Mouse (Mus musculus) retina, embryonic 14.5 days (tissue): ENCODE data around the gene Rnf8.
"Not testable (repeated sequence)": the region's sequence is repeated elsewhere in the genome, so short reads cannot be mapped to it uniquely, and the experiment has no call there.

Experiments used
- DNase-seq: peaks from one replicate; pipeline ENCODE4 v3.0.0-alpha.2; 2015; ENCODE audit warnings: low spot score

The Rnf8 gene

DNA sequence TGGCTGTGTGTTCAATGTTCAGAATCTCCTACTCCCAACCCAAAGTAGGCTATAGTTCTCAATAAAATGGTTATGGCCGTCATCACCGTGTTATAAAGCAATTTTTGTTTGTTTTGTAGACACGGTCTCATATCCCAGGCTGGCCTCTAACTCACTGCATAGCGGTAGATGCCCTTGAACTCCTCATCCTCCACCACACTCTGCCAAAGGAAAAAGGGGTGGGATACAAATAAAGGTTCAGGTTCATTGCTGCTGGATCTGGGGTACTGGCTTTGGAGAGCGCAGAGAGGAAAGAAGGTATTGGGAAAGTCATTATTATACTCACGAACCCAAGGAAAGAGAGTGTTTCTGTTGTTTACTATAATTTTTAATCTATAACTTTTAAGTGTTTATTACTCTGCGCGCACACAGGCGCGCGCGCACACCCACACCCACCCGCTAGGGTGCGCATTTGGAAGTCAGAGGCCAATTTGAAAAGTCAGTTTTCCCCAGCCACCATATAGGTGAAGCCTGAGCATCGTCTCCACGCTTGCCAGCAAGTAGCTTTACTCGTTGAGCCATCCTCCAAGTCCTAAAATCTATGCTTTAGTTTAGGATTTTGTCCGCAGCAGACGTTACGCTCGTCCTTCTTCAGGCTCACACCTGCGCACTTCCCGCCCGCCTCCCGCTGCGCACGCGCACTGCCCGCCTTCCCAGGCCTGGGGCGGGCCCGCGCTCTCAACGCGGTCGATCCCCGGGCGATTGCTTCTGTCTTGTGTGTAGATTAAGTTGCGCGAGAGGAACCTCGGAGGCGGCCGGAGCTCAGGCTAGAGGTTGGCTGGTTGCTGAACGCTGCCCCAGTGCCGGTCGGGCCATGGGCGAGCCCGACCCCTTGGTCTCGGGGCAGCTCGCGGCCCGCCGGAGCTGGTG is at the start of gene Rnf8, which contains the start of gene Gm28043:
Gene Rnf8, plus strand, starts transcription at position 676 of the 909 bp plus-strand sequence.
Gene Gm28043, plus strand, starts transcription at position 762 of the 909 bp plus-strand sequence.
- DNase-seq: peak; percentile 96

DNA sequence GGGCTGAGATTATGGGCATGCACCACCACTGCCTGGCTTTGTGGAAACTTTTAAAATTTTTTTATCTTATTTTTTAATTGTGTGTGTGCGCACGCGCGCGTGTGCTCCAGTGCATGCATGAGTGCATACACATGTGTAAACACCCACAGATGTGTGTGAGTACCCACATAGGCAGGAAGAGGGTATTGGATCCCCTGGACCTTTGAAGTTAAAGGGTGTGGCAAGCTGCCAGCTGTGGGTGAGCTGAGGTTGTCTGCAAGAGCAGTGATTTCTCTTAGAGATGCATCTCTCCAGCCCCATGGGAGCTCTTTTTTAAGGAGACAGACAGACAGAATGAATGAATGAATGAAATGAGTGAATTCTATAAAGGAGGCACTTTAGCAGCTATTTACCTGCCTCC is 49.1 kb upstream of the Rnf8 start:
- no peak for DNase-seq

DNA sequence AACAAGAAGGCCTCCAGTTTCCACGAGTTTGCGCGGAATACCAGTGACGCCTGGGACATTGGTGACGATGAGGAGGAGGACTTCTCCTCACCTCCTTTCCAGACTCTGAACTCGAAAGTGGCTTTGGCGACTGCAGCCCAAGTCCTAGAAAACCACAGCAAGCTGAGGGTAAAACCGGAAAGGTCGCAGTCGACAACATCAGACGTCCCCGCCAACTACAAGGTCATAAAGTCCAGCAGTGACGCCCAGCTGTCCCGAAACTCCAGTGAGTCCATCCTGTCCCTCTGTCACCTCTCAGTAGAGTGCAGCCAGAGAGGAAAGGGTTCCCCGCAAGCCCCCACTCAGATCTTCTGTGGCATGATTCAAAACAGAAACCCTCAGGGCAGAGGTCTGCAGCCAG is 46.2 kb upstream of the Rnf8 start:
- DNase-seq: no peak

DNA sequence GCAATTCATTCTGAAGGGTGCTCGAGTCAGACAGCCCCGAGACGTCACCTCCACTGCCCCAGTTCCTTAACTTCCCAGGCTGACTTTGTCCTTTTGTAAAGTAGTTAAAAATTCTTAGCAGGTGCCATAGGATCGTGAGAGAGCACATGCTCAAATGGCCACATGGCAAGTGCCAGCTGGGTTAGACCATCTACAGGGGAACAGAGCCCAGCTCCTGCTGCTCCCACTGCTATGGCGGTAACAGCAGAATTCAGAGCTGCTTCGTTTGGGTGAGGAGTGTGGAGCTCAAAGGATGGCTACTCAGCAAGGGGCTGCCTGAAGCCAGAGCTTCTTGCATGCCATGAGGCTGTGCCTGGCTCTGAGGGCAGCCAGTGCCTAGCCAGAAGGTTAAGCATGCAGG is 44.8 kb upstream of the Rnf8 start:
- no peak for DNase-seq

DNA sequence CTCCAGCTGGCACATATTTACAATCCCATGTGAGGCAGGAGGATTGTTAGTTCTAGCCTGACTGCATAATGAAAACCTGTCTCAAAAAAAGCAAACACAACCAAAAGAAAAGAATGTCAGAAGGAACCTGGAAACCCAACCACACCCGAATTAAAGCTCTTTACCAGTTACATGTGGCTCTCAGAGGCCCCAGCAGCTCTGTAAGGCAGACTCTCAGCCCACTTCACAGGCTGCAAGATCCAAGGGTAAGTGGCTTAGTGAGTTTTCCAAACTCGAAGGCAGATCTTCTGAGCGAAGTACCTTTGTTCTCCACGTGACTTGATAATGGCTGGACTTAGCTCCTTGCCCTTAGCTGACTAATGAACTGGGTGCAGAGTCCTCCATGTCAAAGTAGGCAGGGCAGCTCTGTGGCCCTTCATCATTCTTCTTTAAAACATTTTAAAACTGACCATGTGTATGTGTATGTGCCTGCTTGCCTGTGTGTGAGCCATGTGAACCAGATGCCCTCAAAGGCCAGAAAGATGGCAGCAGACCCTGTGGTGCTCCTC is 34.9 kb upstream of the Rnf8 start:
- DNase-seq: no peak

DNA sequence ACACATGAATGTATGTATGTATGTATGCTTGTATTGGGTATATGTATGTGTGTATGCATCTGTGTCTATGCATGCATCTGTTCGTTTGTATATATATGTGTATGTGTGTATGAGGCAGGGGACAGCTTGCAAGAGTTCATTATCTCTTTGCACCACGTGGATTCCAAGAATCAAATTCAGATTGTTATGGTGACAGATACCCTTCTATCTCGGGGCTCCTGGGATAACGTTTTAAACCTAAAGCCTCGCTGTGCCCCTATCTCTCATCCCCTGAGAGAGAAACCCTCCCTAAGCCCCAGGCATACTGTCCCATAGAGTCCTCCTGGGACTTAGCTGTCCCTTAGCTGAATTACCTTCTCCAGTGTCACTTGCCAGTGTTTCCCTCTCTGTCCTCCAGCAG is 31.0 kb upstream of the Rnf8 start:
- no peak for DNase-seq

DNA sequence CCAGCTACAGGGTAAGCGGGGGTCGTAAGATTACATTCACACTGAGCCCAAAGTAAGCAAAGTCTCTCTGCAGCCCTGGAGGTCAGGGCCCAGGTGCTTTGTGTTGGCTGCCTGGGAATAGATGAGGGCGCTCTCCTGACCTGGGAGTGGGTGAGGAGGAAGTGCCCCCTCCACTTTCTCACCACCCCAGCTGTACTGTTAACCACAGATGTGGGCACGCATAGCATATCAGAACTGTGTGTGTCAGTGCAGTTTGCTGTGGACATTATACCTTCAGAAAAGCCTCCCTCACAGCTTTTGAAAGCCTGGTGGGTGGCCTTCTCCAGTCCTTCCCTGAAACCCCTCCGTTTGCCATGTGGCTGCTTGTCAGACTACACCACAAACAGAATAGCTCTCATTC is 30.3 kb upstream of the Rnf8 start:
- no peak for DNase-seq

DNA sequence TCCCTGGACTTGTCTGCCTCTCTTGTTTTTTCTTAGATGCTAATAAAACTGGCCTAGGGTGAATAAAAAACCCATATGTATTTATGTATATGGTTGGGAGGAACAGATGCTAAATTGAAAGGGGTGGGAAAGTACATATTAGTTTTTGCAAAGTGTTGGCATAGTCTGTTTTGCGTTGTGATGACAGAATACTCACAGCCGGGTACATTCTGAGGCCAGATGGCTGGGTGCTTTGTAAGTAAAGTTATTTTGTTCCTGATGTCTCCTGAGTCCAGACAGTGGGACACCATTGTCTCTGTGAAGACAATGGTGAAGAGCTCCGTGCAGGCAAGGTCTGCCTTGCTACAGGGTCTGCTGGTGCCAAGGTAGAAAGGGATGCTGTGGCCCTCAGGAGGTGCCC is 29.9 kb upstream of the Rnf8 start:
- no peak for DNase-seq

DNA sequence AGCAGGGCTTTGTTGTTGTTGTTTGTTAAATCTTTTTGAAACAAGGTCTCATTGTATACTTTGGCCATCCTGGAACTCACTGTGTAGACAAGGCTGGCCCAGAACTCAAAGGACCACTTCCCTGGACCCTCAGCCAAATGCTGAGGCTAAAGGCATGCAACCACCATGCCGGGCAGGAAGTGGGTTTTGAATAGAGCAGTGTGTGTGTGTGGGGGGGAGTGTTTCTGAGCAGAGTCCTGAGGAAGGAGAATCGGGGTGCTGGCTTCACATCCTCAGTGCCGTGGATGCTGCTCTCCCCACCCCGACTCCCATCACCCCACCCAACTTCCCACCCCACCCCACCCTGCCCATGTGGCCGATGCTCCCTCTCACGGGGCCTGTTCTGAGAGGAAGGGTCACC is 29.1 kb upstream of the Rnf8 start:
- no peak for DNase-seq

DNA sequence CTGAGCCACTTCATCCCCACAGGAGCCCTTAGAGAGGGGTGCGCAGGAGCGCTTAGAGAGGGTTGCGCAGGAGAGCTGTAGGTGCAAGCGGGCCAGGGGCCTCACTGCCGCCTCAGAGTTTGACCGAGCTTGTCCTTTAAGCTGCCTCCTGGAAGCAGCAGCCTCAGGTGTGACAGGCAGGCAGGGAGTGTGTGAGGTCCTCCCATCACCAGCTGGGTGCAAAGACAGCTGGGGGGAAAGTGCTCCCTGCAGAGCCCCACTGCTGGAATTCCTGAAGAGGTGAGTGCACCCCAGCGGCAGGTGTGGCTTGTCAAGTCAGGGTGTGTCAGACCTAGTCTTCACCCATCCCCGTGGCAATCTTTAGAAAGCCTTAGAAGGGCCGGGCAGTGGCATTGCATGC is 27.7 kb upstream of the Rnf8 start:
- DNase-seq: no peak

DNA sequence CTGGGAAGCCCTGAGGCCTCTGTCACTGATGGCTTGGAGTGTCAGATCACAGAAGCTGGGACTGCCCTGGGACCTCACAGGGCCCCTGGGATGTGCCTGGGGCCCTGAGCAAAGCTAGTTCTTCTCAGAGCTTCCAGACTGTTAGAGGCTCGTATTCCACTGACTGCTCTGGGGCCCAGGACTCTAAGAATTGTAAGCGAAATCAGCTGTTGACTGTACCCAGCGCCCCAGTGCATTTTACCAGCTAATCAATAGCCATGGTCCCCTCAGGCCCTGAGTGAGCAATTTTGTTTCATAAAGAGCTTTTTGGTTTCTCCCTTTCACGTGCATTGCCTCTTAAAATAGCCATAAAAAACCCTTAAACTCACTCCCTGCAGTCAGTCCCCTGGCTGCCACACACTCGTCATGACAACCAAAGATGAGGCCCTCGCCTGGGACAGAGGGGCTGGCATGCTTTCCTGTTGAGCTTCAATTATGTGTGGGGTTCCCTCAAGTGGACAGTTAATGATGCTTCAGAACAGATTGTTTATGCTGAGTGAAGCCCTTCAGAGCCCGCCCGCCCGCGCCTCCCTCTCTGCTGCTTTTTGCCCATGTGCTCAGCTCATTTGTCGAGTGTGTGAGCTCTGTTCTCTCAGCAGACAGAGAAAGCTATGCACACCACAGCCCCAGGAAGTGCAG is 25.2 kb upstream of the Rnf8 start:
- DNase-seq: peak; percentile 81

DNA sequence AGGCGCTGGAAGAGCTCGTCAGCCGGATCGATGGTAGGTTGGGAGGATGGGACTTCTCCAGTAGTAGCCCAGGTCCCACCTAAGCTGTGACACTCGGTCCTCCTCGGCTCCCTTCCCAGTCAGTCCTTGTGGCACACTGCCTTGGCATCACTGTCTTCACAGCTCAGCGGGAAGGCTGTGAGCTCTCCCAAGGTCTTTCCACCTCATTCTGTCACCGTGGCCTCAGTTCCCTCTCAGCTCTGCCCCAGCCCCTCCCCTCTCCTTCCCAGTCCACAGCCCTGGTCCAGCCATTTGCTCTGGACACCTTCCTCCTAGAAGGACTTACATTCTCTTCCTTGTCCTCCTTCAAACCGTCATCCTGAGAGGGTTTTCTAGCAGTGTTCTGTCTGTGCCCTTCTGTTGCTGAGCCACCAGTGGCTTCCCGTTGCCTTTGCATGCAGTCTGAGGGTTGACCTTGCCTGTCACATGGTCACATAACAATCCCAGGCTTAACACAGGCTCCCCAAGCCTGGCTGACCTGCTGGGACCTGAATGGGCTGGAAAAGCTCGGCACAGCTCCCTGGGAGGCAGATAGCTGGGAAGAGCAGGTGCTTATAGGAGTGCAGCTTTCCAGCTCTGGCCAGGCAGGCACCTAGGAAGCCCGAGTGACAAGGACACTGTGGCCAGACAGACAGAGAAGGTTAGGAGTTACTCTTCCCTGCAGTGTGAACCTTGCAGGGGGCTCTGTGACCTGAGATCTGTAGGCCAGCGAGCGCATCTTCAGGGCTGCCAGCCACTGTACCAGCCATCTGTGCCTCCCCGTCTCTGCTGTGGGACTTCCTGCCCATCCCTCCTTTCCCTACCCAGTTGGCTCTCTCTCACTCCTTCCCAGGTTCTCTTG is 18.5 kb upstream of the Rnf8 start:
- DNase-seq: no peak

DNA sequence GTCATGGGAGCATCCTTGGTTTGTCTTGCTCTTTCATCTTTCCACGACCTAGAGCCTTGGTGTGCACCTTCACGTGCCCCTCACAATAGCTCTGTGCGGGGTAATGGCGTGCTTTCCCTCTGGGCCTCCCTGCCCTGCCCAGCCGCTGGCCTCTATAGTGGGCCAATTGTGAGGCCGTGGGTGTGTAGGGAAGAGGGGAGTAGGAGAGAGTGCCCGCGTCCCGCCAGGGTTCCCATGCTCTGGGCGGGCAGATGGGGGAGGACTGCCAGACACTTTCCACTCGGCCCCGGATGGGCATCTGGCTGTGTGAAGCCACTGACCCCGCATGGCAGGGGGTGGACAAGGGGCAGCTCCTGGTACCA is 17.8 kb upstream of the Rnf8 start:
- DNase-seq: no peak

DNA sequence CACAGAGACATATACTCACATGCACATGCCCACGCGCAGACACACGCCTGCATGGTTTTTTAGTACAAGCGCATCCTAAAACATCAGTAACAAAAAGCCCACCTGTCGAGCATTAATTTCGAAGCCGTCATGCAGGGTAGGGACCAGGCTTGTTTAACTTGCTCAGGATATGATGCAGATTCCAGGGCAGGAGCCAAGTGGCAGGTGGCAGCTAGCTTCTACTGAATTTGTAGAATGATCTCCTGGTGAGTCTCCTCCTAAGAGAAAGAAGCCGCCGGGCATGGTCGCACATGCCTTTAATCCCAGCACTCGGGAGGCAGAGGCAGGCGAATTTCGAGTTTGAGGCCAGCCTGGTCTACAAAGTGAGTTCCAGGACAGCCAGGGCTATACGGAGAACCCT is 15.5 kb upstream of the Rnf8 start:
- no peak for DNase-seq

DNA sequence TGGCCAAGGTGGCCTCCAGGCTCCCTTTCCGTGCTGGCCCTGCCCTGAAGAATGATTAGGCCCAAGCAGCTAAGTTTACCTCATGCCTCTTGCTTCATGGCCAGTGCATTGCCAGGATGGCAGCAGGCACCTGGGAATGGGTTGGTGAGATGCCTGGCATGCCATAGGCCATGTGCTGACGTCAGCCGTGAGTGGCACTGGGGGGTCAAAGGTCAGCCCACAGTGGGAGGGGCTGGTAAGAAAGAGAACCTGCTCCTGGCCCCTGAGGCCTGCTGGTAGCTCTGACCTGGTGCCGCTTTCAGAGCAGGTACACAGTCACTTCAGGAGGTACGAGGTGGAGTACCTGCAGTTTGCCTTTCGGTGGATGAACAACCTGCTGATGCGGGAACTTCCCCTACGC is 15.1 kb upstream of the Rnf8 start:
- no peak for DNase-seq

DNA sequence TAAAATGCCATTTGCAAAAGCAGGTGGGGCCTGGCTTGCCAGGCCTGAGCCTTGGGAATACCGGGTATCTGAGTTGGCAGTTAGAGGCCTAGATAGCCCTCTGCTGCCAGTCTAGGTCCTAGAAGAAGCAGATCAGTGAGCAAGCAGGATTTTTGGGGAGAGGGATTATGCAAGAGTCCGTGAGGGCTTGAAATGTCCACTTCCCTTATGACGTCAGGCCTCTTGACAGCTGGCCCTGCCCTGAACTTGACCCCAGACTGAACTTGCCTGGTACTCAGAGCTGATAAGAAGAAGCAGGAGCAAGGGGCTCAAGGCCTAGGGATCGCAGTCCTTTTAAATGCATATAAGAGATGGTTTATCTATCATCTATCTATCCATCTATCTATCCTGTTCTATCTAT is 13.2 kb upstream of the Rnf8 start:
- DNase-seq: no peak

DNA sequence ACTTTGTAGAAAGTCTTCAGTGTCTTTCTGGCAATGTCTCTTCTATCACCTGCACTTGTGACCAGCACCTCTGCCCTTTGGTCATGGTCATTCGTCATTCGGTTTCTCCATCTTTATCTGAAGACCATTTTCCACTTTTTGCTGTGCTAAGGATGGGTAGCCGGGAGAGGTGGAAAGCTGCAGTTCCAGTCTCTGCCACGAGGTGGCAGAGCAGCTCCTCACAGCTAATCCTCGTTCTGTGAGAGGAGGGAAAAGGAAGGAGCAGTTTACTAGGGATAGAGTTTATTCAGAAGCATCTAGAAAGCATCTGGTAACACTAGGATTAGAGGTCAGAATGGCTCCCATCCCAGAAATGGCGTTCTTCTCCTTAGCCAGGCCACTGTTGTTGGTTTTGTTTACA is 11.3 kb upstream of the Rnf8 start:
- DNase-seq: peak; percentile 93

DNA sequence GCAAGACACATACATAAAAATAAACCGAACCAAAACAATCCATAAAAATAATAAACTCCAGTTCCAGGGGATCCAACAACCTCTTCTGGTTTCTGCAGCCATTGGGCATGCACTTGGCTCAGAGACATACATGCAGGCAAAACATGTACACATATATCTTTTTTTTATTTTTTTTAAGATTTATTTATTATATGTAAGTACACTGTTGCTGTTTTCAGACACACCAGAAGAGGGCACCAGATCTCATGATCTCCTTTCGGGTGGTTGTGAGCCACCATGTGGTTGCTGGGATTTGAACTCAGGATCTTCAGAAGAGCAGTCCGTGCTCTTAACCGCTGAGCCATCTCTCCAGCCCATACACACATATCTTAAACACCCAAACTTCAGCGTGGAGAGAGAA is 1.1 kb upstream of the Rnf8 start:
- DNase-seq: not testable (repeated sequence)

DNA sequence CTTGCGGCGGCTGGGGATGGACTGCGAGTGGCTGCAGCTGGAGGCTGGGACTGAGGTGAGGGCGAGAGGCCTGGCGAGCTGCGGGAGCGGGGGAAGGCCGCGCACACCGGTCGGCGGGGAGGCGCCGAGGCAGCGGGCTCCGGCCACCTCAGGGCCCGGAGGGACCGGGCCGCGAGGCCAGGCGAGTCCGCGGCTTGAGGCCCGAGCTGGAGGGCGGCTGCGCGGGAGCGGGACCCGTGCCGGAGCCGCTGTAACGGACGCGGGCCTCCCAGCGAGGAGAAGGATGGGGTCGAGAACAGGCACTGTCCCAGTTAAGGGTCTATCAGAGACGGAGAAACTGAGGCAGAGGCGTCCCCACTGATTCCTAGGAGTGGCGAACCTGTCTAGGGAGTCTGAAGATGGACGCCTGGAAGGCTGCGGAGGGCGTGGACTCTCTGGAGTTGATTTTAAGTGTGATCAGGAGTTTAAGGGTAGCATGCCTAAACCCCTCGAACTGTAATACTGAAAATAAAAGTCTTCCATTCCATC is 498 bp downstream of the Rnf8 start:
- DNase-seq: peak; percentile 25

DNA sequence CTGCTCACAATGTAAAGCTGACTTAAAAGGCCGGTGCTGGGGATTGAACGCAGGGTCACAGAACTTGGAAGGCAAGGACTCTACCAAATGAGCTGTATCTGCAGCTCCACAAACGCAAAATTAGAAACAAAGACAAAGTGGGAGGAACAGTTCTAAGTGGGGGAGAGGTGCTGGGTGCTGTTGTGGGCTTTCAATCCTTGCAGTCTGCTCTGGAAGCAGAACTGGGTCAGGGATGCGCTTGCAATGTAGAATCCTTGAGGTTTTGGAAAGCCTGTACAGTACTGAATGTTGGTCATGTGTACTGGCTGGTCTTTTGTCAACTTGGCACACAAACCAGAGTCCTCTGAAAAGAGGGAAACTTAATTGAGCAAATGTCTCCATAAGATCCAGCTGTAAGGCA is 1.0 kb downstream of the Rnf8 start:
- no peak for DNase-seq

DNA sequence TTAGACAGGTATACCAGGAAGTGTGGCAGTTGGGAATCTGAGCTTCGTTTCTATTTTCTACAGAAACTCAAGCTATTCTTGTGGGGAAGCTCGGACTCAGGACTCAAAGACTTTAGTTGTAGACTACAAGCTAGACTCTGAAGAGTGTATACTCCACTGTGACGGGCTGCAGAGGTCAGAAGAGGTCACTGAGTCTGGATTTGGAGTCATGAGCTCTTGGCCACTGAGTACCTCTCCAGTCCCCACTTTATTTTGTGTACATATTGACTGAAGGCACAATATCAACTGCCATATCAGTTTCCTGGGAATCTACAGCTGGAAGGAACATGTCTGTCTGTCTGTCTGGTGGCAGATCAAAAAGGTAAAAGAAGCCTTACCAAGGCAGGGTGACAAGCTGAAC is 4.6 kb downstream of the Rnf8 start:
- no peak for DNase-seq

DNA sequence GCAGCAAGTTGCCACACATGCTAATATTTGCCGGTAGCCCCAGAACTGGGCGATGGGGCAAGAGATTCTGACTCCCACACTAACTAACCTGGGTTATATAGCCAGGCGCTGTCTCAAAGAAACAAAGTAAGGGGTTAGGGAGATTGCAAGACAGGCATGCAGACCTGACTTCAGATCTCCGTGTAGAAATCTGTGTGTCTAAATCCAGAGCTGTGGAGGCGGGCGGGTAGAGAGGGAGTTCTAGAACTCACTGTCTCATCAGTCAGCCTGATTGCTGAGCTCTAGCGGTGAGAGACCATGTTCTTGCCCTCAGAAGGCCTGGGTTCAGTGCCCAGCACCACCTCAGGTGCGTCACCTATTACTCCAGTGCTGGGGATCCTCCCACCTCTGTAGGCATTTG is 8.9 kb downstream of the Rnf8 start:
- no peak for DNase-seq
